Mouse (Mus musculus) stomach, embryonic 16.5 days (tissue): ENCODE measurements around the gene Pde11a. TPM values are rescaled to one million over a fixed set of nuclear protein-coding genes. Genes with fewer than 3 reads are reported as not detected.

ENCODE experiments used
- ATAC-seq: fragments of 200-750 bp; cut with Nextera tagmentation; 2 replicates; pipeline ENCODE4 v1.8.0; 2017; ENCODE audit warnings: moderate number of reproducible peaks, moderate TSS enrichment; ENCODE audit not compliant: insufficient read depth, low FRiP score
- H3K27ac ChIP-seq: fragments of 300-500 bp; sonication (generic); 2 replicates; pipeline ENCODE4 v1.5.1; 2014; ENCODE audit warnings: low read length
- H3K27me3 ChIP-seq: fragments of 300-500 bp; sonication (generic); 2 replicates; pipeline ENCODE4 v1.6.1; 2014; ENCODE audit warnings: low read length, control low read depth, mixed read lengths; ENCODE audit not compliant: control insufficient read depth, insufficient read depth
- H3K36me3 ChIP-seq: fragments of 300-500 bp; sonication (generic); 2 replicates; pipeline ENCODE4 v1.6.1; 2014; ENCODE audit warnings: low read length; ENCODE audit not compliant: control insufficient read depth, insufficient read depth
- H3K4me1 ChIP-seq: fragments of 300-500 bp; sonication (generic); 2 replicates; pipeline ENCODE4 v1.6.1; 2014; ENCODE audit warnings: low read length, control low read depth, mixed read lengths; ENCODE audit not compliant: control insufficient read depth, insufficient read depth
- H3K4me2 ChIP-seq: fragments of 300-500 bp; sonication (generic); 2 replicates; pipeline ENCODE4 v1.6.1; 2014; ENCODE audit warnings: low read depth, low read length, mixed read lengths
- H3K4me3 ChIP-seq: fragments of 300-500 bp; sonication (generic); replicated peaks from 2 replicates; pipeline ENCODE4 v1.5.1; 2014; ENCODE audit warnings: mild to moderate bottlenecking, low read length
- H3K9ac ChIP-seq: fragments of 300-500 bp; sonication (generic); 2 replicates; pipeline ENCODE4 v1.6.1; 2014; ENCODE audit warnings: low read length
- H3K9me3 ChIP-seq: fragments of 300-500 bp; sonication (generic); replicated peaks from 2 replicates; pipeline ENCODE4 v1.6.1; 2016; ENCODE audit warnings: low read length, control low read depth; ENCODE audit not compliant: control insufficient read depth
- WGBS: fragments of 180-500 bp; shearing (Covaris S2); extraction: QIAGEN DNeasy Blood & Tissue Kit; methylation state at CpG from one replicate; pipeline ENCODE4 v1.1.7; 2014; 5-methylcytosine and 5-hydroxymethylcytosine counted together
- polyA plus RNA-seq: library from polyadenylated mRNA; unstranded; fragments of >200 nt; fragmentation: Nextera tagmentation; extraction: Ambion mirVana; gene quantifications from 2 replicates; pipeline ENCODE4 v1.2.1, GENCODE M21; 2015

Pde11a gene
- polyA plus RNA-seq, 1 experiment from 2014 or later: 0.08 TPM

DNA sequence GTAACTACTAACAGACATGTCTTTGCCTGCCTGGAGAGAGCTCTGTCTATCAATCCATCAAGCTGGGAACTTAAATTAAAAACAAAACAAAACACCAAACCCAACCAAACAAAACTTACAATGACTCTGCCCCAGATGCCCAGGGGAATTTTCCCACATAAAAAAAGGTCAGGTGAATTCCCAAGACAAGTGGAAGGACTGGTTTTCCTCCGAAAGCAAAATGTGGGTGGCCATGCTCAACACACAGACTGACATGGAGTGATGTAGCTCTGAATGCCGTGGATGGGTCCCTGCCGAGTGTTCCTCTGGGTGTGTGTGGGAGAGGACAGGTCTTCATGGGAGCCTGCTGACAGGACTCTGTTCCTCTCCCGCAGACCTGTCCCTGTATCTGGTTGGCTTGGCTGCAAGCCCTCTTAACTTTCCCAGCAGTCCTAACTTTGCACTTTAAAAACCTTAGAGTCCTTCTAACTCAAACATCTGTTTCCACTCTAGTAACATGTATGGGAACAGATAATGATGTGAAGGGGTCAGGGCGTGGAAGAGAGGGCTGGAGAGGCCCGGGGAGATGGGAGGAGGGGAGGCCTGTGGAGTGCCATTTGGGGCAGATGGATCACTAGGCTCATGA lies 346.9 kb downstream of the Pde11a start:
- no peak overlapping the region for H3K9ac ChIP-seq
- H3K27ac ChIP-seq: 0 out of 2 replicates have a peak overlapping the region, but pooled peaks have one; percentile 19
- no peak overlapping the region for H3K4me3 ChIP-seq
- peaks cover 19% of the 10 kb centered on the region for H3K4me1 ChIP-seq
- H3K4me2 ChIP-seq: no peak overlapping the region
- WGBS: 31% methylated on average over 6 of the region's 6 CpGs
- no peaks in the 10 kb centered on the region for H3K36me3 ChIP-seq
- ATAC-seq: peak; percentile 47; the same call in 1 of the 2 replicates
- H3K27me3 ChIP-seq: no peaks in the 10 kb centered on the region
- H3K9me3 ChIP-seq: no peaks in the 10 kb centered on the region

DNA sequence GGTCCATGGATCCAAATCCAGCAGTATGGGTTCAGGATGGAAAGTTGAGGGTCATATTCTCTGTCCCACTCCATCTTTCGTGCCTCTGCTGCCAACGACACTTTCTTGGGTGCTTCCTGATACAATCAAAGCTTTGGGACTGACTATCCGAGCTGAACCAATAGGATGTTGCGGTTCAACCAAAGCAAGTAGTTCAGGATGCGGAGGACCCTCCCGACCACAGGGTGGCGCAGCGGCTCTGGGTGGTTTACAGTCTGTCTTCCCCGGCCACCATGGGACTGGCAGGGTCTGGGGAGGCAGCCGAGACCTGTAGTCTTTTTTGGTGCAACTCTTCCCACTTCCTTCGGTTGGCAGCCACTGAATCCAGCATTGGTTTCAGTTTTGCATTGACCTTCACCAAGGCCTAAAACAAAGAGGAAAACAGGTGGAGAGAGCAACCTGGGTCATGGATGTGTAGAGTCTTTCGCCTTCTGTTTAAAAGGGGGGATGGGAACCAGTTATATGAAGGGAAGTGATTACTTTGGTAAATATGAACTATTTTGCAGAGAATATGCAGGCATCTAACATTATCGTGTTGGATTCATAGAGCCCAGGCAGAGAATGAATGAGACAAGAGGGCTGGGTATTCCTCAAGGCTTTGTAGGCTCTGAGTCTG lies 347.6 kb downstream of the Pde11a start:
- no peak overlapping the region for H3K4me3 ChIP-seq
- 49% methylated on average over 13 of the region's 13 CpGs for WGBS
- no peak overlapping the region for H3K9ac ChIP-seq
- H3K27ac ChIP-seq: 0 out of 2 replicates have a peak overlapping the region, but pooled peaks have one; percentile 10
- no peak for ATAC-seq
- H3K36me3 ChIP-seq: no peaks in the 10 kb centered on the region
- H3K9me3 ChIP-seq: no peaks in the 10 kb centered on the region
- peaks cover 19% of the 10 kb centered on the region for H3K4me1 ChIP-seq
- H3K27me3 ChIP-seq: no peaks in the 10 kb centered on the region
- H3K4me2 ChIP-seq: peak overlapping the region; percentile 20; the same call in 1 of the 2 replicates

DNA sequence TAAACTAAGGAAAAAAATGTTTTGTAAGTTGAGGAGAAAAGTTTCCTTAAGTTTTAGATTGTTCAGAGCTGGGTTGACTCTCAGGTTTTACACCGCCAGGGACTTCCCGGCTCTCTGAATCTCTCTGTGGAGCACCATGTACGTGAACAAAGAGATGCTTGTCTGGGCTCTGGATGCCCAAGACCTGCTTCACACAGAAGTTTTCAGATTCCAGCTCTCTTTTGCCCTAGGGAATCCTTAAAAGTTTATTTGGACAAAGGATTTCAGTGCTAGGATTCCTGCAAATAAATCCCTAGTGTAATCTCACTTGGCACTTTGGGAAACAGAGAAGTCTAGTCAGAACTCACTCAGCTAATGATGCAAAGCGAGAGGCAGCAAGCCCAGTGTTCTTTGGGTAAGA lies 348.9 kb downstream of the Pde11a start:
- no peaks in the 10 kb centered on the region for H3K27me3 ChIP-seq
- no peak overlapping the region for H3K4me3 ChIP-seq
- no peaks in the 10 kb centered on the region for H3K36me3 ChIP-seq
- no peaks in the 10 kb centered on the region for H3K9me3 ChIP-seq
- 62% methylated on average over 4 of the region's 4 CpGs for WGBS
- ATAC-seq: no peak
- H3K4me1 ChIP-seq: peaks cover 19% of the 10 kb centered on the region
- no peak overlapping the region for H3K4me2 ChIP-seq
- no peak overlapping the region for H3K27ac ChIP-seq
- H3K9ac ChIP-seq: no peak overlapping the region

- Histone ChIP-seq H3K9ac (no peak overlapping the region), H3K4me1 (peaks cover 19% of the 10 kb centered on the region), H3K4me3 (no peak overlapping the region), H3K27ac (no peak overlapping the region), H3K4me2 (no peak overlapping the region), H3K27me3 (no peaks in the 10 kb centered on the region), H3K9me3 (no peaks in the 10 kb centered on the region), H3K36me3 (no peaks in the 10 kb centered on the region)
- WGBS: 27% methylated on average over 7 of the region's 7 CpGs
- no peak for ATAC-seq
Measured at GRCm38 (mm10) chr2:75988779-75989363, 349.7 kb downstream of the Pde11a start.

- no peak for ATAC-seq
- Histone ChIP-seq H3K4me2 (no peak overlapping the region), H3K9ac (no peak overlapping the region), H3K4me3 (no peak overlapping the region), H3K9me3 (no peaks in the 10 kb centered on the region), H3K27me3 (no peaks in the 10 kb centered on the region), H3K36me3 (no peaks in the 10 kb centered on the region), H3K4me1 (peaks cover 19% of the 10 kb centered on the region), H3K27ac (no peak overlapping the region)
- WGBS: 30% methylated on average over 4 of the region's 4 CpGs
Measured at GRCm38 (mm10) chr2:75988378-75988777, 350.2 kb downstream of the Pde11a start.

- Histone ChIP-seq H3K36me3 (no peaks in the 10 kb centered on the region), H3K4me2 (no peak overlapping the region), H3K4me1 (peaks cover 19% of the 10 kb centered on the region), H3K27me3 (no peaks in the 10 kb centered on the region), H3K4me3 (no peak overlapping the region), H3K9me3 (no peaks in the 10 kb centered on the region), H3K27ac (no peak overlapping the region), H3K9ac (no peak overlapping the region)
- no peak for ATAC-seq
- 58% methylated on average over 9 of the region's 9 CpGs for WGBS
Measured at GRCm38 (mm10) chr2:75987739-75988138, 350.8 kb downstream of the Pde11a start.

- H3K9ac ChIP-seq: no peak overlapping the region; the same call in 1 of the 2 replicates
- 4% methylated on average over 2 of the region's 2 CpGs for WGBS
- H3K9me3 ChIP-seq: no peaks in the 10 kb centered on the region
- H3K36me3 ChIP-seq: no peaks in the 10 kb centered on the region
- no peaks in the 10 kb centered on the region for H3K27me3 ChIP-seq
- peak overlapping the region; percentile 29; the same call in 1 of the 2 replicates for H3K27ac ChIP-seq
- no peak overlapping the region for H3K4me3 ChIP-seq
- H3K4me2 ChIP-seq: peak overlapping the region; percentile 27; the same call in 1 of the 2 replicates
- peak; percentile 57; the same call in 1 of the 2 replicates for ATAC-seq
- peaks cover 8% of the 10 kb centered on the region for H3K4me1 ChIP-seq
Measured at GRCm38 (mm10) chr2:75985124-75985523, 353.4 kb downstream of the Pde11a start.

DNA sequence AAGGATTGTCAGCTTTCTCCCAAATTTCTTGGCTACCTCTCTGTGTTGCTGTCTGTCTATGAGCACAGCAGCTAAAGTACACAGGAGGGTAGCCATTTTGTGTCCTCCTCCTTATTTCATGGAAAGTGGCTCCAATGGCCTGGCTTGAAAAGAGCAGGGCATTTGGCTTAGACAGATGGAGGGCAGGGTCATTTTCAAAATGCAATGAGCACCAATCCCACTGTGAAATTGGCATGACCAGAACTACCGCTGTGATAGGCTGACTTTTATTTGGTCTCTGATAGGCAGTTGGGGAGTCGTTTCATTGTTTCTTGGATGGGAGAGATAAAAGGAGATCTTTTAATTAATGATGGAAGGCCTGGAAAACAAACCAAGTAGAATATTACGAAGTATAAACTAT lies 354.7 kb downstream of the Pde11a start:
- H3K4me1 ChIP-seq: peaks cover 7% of the 10 kb centered on the region
- 73% methylated on average over 3 of the region's 3 CpGs for WGBS
- no peak overlapping the region for H3K4me2 ChIP-seq
- no peak overlapping the region for H3K9ac ChIP-seq
- H3K36me3 ChIP-seq: no peaks in the 10 kb centered on the region
- no peaks in the 10 kb centered on the region for H3K27me3 ChIP-seq
- no peaks in the 10 kb centered on the region for H3K9me3 ChIP-seq
- no peak overlapping the region for H3K4me3 ChIP-seq
- no peak overlapping the region for H3K27ac ChIP-seq
- no peak for ATAC-seq

DNA sequence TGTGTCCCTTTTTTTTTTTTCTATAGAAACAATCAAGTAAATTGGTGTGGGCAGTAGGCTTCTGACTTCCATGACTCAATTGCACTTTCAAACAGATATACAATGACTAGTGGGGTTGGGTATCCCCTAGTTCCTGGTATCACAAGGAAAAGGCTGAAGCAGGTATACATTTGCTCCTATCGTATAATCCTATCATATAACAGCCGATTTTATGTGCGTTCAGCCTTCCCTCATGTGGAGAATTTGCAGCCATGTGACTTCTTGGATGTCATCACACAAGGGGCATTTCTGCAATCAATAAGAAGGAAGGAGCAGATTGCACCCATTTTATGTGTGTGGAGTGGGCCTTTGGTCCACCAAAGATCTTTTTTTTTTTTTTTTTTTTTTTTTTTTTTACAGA lies 355.5 kb downstream of the Pde11a start:
- no peak overlapping the region for H3K4me2 ChIP-seq
- H3K27me3 ChIP-seq: no peaks in the 10 kb centered on the region
- H3K27ac ChIP-seq: no peak overlapping the region
- WGBS: 93% methylated on average over 3 of the region's 3 CpGs
- H3K9ac ChIP-seq: no peak overlapping the region
- H3K4me1 ChIP-seq: peaks cover 4% of the 10 kb centered on the region
- H3K36me3 ChIP-seq: no peaks in the 10 kb centered on the region
- ATAC-seq: no peak
- H3K4me3 ChIP-seq: no peak overlapping the region
- no peaks in the 10 kb centered on the region for H3K9me3 ChIP-seq
